Mouse (Mus musculus) telencephalon, adult 2 months (tissue): ENCODE measurements around the gene Lrrc52.
A peak's percentile ranks its signal among the peaks of the same experiment; 100 is the strongest.

Experiments
- DNase-seq: peaks from one replicate; pipeline ENCODE4 v3.0.0-alpha.2; 2011; ENCODE audit warnings: low read depth, low spot score

Lrrc52 gene

GRCm38 (mm10) chr1:167466765-167467426, at the start of gene Lrrc52:
Lrrc52 (minus strand) TSS chr1:167466780.
- no peak for DNase-seq

DNA sequence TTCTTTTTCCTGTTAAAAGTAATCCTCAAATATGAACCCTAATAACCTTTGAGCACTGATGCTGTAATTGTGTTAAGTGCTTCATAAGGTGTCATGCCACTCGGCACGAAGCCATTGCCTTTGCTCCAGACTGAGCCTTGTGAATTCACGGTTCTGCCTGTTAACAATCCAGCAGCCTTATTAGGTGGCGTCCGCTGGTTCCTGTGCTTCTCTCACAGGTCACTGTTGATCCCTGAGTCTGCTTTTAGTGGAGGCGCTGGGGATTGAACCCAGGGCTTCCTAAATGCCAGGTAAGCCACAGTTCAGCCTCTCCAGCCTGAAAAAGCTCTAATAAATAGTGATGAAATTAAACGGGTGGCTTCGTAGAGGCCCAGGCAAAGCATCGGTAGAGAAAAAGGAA, 45.0 kb upstream of the Lrrc52 start:
- DNase-seq, result no peak

- no peak for DNase-seq
Measured at GRCm38 (mm10) chr1:167506048-167506447, 39.5 kb upstream of the Lrrc52 start.

- no peak for DNase-seq
Measured at GRCm38 (mm10) chr1:167505427-167505826, 38.8 kb upstream of the Lrrc52 start.

- DNase-seq, result no peak
Measured at GRCm38 (mm10) chr1:167499097-167499850, 32.7 kb upstream of the Lrrc52 start.

- DNase-seq, result no peak
Measured at GRCm38 (mm10) chr1:167497991-167498390, 31.4 kb upstream of the Lrrc52 start.

DNA sequence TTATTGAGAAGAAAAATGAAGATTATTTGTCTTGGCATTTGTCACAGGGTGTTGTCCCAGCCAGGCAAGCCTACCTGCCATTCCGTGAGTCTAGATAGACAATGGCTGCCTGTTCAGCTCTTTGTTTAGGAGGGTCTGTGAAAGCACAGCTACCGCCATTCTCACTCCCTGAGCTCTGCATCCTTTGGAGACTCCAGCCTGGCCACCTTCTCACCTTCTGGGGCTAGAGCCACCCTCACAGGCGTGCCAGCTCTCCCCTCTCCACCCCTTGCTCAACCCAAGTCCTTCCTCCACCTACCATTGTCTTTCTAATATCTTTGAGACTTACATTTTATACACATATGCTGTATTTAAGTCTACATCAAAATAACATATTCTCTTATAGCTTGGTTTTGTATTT, 31.0 kb upstream of the Lrrc52 start:
- no peak for DNase-seq

DNA sequence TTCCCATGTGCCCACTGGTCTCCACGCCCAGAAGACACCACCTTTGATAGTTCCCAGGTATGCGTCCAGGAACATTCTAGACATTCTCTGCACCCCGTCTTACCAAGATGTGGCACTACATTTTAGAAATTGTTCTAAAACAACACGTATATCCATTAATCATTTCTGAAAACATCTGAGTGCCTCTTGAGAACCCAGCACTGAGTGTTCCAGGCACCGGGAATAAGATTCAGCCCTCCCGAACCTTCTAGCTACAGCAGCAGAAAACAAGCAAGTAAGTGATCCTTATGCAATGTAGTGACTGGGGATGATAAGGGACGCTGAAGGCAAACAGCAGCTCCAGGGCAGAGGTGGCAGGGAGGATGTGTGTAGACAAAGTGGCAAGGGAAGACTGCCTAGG, 24.9 kb upstream of the Lrrc52 start:
- no peak for DNase-seq

GRCm38 (mm10) chr1:167487933-167488332, 21.4 kb upstream of the Lrrc52 start:
- DNase-seq, result no peak

- DNase-seq, result no peak
Measured at GRCm38 (mm10) chr1:167486959-167487680, 20.5 kb upstream of the Lrrc52 start.

- no peak for DNase-seq
Measured at GRCm38 (mm10) chr1:167482863-167483262, 16.3 kb upstream of the Lrrc52 start.

DNA sequence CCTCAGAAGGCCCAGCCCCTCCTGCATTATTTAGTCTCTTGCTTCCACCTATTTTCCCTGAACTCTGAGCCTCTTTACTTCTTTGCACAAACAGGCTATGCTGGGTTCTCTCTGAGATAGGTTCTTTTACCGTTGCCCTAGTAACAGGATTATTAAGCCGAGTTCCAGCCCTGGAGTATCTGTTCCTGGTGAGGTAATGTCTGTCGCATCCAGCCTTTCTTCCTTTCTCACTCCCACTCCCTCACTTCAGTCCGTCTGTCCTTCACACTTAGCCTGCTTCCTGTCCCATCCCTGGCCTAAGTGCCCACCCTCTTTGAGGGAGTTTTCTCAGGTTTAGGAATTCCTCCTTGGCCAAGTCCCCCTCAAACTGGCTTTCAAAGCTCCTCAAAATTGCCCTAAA, 7.0 kb upstream of the Lrrc52 start:
- DNase-seq, result peak; percentile 52

- DNase-seq, result no peak
Measured at GRCm38 (mm10) chr1:167467916-167468315, 1.3 kb upstream of the Lrrc52 start.

GRCm38 (mm10) chr1:167457311-167457710, 9.3 kb downstream of the Lrrc52 start:
- DNase-seq, result no peak

DNA sequence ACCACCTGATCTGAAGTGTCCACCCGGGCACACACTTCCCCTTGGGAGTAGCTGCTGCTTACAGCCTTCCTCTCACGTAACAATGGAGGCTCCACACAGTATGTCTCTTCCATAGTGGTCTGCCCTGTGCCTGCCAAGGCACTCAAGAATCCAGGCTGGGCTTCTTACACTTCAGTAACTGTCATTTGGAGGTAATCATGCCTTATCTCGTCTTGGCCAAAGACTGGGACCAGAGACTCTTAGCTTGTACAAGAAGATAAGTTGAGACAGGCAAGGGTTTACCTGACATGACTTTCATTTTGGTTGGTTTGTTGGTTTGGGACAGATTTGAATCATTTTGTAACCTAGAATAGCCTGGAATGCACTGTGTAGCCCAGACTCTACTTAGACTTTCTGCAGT, 13.5 kb downstream of the Lrrc52 start:
- no peak for DNase-seq

GRCm38 (mm10) chr1:167452456-167452855, 14.1 kb downstream of the Lrrc52 start:
- no peak for DNase-seq

- peak; percentile 26 for DNase-seq
Measured at GRCm38 (mm10) chr1:167448598-167448997, 18.0 kb downstream of the Lrrc52 start.

DNA sequence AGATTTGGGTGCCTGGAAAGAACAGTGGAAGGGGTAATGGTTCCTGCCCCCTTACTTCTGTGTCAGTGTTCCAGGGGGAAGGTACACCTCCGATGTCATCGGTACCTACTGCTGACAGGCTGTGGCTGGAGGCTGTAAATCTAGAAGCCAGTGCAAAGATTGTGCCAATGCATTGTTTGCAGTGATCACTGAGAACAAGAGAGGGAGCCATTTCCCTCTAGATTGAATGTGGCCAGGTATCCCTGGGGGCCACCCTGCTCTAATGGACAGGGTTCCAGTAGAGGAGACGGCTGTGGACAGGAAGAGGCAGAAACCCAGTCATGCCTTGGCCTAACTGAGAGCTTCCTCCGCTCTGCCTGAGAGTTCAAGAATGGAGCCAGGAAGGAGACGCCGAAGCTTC, 18.5 kb downstream of the Lrrc52 start:
- no peak for DNase-seq

DNA sequence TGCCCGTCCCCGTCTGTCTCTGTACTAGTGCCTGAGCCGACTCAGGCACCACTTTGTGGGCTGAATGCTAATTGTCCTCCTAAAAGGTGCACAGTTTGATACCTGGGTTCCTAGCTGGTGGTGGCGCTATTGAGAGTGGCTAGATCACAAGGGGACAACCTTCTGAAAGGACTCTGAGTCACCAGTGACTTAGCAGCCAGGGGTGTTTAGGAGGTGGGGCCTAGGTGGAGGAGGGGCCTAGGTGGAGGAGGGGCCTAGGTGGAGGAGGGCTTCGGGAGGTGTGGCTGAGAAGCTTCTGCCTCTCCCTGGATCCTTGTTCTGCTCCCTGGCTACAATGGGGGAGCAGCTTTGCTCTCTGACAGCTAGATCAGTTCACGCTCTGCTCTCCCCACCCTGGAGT, 20.1 kb downstream of the Lrrc52 start:
- DNase-seq, result no peak

- no peak for DNase-seq
Measured at GRCm38 (mm10) chr1:167445167-167445566, 21.4 kb downstream of the Lrrc52 start.

DNA sequence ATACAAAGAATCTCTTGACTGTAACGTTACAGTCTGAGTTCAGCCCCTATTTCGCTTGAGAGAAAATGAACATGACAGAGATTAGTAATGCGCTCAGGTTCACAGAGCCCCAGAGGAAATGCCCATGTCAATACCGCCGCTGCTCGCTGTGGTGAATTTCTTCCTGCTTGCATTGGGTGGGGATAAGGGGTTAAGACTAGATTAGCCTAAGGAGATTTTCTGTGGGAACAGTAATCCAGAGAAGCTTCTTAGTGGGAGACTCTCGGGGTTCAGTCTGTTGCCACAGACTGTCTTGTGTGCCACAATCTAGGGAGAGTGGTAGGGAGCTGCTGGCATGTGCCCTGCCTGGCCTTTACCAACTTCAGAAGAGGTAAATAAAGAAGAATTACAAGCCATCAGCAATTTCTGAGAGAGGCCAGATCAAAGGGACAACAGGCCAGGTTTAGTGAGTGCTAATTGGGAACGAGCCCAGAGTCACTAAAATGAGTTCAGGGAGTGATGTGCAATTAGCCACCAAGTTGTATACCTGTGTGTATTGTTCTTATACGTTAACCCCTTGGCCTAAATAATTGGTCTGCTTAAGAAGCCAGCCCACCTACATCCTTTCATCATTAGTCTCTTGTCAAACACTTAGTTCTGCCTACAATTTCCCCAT, 28.2 kb downstream of the Lrrc52 start:
- no peak for DNase-seq

DNA sequence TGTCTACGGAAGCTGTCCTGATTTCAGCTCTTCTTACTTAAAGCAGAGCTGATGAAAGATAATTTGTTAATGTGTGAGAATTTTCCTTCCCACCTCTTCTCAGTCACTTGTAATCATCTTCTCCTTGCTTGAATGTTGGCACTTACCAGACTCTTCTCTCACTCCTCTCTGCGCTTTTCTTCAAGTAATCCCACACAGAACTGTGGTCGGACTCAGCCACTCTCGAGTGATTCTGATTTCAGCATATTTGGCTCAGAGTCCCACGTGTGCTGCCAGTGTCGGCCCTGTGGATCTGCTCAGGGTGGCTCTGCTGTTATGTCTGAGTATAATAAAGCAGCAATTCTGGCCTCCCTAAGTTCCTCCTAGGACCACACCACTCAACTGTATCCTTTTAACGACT, 29.5 kb downstream of the Lrrc52 start:
- DNase-seq, result peak; percentile 17
